Mouse (Mus musculus) adrenal gland, adult (tissue): ENCODE results near the gene 4931406C07Rik.
A peak's percentile ranks its signal among the peaks of the same experiment; 100 is the strongest.

Source experiments
- DNase-seq, 2 experiments: peaks; one replicate each; pipeline ENCODE4 v3.0.0; 2022 to 2023; ENCODE audit warnings: low spot score in 1 of 2; ENCODE audit not compliant: inconsistent age in 2 of 2

4931406C07Rik gene

GRCm38 (mm10) chr9:15289251-15289650 is 17.0 kb downstream of the 4931406C07Rik start:
- DNase-seq: no peak

- DNase-seq: no peak
Measured at GRCm38 (mm10) chr9:15288402-15288801, 17.8 kb downstream of the 4931406C07Rik start.

- DNase-seq: no peak
Measured at GRCm38 (mm10) chr9:15287846-15288245, 18.4 kb downstream of the 4931406C07Rik start.

GRCm38 (mm10) chr9:15285443-15285842 is 20.8 kb downstream of the 4931406C07Rik start:
- DNase-seq: peak; percentile 26 to 69

- no peak for DNase-seq
Measured at GRCm38 (mm10) chr9:15280491-15280879, 25.8 kb downstream of the 4931406C07Rik start.

- DNase-seq: peak; percentile 94 to 97
Measured at GRCm38 (mm10) chr9:15279649-15280490, 26.4 kb downstream of the 4931406C07Rik start, which contains the start of gene Med17. Med17 (minus strand) TSS chr9:15279931.

GRCm38 (mm10) chr9:15279139-15279648 is 27.1 kb downstream of the 4931406C07Rik start:
- DNase-seq: no peak

- peak in 1 of 2 experiments; percentile 37 for DNase-seq
Measured at GRCm38 (mm10) chr9:15278343-15278742, 27.9 kb downstream of the 4931406C07Rik start.

- DNase-seq: no peak
Measured at GRCm38 (mm10) chr9:15276855-15277254, 29.4 kb downstream of the 4931406C07Rik start.

- no peak for DNase-seq
Measured at GRCm38 (mm10) chr9:15273981-15274380, 32.3 kb downstream of the 4931406C07Rik start.

- DNase-seq: no peak
Measured at GRCm38 (mm10) chr9:15263487-15263886, 42.8 kb downstream of the 4931406C07Rik start.

- DNase-seq: no peak
Measured at GRCm38 (mm10) chr9:15261980-15262379, 44.3 kb downstream of the 4931406C07Rik start.

- DNase-seq: no peak
Measured at GRCm38 (mm10) chr9:15256214-15256613, 50.0 kb downstream of the 4931406C07Rik start.

GRCm38 (mm10) chr9:15254501-15254900 is 51.7 kb downstream of the 4931406C07Rik start:
- no peak for DNase-seq

- no peak for DNase-seq
Measured at GRCm38 (mm10) chr9:15252196-15252595, 54.1 kb downstream of the 4931406C07Rik start.

GRCm38 (mm10) chr9:15250376-15250775 is 55.9 kb downstream of the 4931406C07Rik start:
- no peak for DNase-seq

GRCm38 (mm10) chr9:15245319-15246075 is 60.8 kb downstream of the 4931406C07Rik start:
- DNase-seq: no peak

- no peak for DNase-seq
Measured at GRCm38 (mm10) chr9:15242130-15242529, 64.1 kb downstream of the 4931406C07Rik start.

- peak; percentile 48 to 85 for DNase-seq
Measured at GRCm38 (mm10) chr9:15241596-15241939, 64.7 kb downstream of the 4931406C07Rik start.

- DNase-seq: no peak
Measured at GRCm38 (mm10) chr9:15240863-15241595, 65.2 kb downstream of the 4931406C07Rik start.

- DNase-seq: no peak
Measured at GRCm38 (mm10) chr9:15240006-15240405, 66.2 kb downstream of the 4931406C07Rik start.
